Mouse (Mus musculus): Measurements from ENCODE around the gene Ccs.

DNA sequence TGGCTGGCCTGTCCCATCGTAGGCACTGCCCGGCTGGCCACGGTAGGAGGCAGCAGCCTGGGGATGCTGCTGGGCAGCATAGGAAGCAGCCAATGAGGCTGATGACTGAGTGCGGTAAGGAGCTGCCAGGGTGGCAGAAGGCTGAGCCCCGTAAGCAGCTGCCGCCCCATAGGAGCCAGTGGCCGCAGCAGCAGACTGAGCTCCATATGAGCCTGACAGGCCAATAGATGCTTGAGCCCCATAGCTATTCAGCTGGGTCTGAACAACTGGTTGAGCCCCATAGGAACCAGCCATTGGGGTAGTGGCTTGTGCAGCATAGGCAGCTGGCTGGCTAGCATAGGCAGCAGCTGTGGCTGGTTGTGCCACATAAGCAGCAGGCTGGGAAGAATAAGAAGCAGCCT, 36.4 kb downstream of the Ccs start:
- TF ChIP-seq CTCF (IDR thresholded peaks at IDR 0.05; ENCODE audit: low read depth) (no peak), EP300 (IDR thresholded peaks at IDR 0.05; ENCODE audit: low read depth) (no peak)

All from liver, postnatal 0 days (tissue).